Mouse (Mus musculus) large intestine, adult 2 months (tissue): ENCODE data around the gene Cntrl. TPM values are rescaled to one million over a fixed set of nuclear protein-coding genes. Genes with fewer than 3 reads are reported as not detected.

Experiments used
- DNase-seq: peaks from one replicate; pipeline ENCODE4 v3.0.0-alpha.2; 2012; ENCODE audit warnings: low read depth, low spot score
- WGBS: fragments of 180-500 bp; shearing (Covaris S2); methylation state at CpG from one replicate; pipeline ENCODE4 v1.1.7; 2018; 5-methylcytosine and 5-hydroxymethylcytosine counted together
- polyA plus RNA-seq: library from polyadenylated mRNA; depleted of rRNA; stranded (reverse); fragments of >200 nt; gene quantifications from 2 replicates; pipeline ENCODE4 v1.2.3, GENCODE M21; 2012

Gene Cntrl
- polyA plus RNA-seq, 1 experiment, result 11.1 TPM

DNA sequence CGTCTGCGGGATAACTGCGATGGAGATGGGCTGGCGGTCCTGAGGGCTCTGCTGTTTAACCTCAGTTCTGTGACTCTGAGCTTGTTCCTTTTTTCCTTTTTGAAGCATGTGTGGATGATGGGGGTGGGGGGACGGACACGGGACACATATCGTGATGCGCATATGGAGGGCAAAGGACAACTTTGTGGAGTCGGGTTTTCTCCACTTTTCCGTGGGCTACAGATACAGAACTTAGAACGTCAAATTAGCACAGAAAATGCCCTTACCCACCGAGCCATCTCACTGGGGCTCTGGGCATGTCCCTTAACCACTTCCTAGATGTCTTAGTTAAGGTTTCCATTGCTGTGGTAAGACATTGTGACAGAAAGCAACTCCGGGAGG, 622 bp downstream of the Cntrl start:
- no peak for DNase-seq
- under 1% methylated on average over 13 of the region's 13 CpGs for WGBS

DNA sequence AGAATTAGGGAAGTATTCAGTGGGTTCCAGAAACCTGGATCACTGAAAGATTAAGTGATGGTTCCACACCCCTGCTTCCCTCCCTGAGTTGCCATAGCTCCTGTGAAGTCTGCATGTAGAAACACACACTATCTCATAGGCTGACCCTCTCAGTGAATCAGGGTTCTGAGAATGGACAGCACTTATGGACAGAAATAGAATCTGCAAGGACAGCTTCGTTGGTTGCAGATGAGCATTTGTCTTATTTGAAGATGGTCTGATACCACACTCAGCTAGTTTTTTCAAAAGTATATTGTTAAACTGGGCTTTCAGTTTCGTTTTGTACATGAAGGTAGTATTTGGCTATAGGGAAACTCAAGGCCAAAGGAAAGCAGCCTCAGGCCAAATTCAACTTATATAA, 1.2 kb downstream of the Cntrl start:
- DNase-seq, result no peak
- WGBS, result 27% methylated on average over 2 of the region's 2 CpGs

DNA sequence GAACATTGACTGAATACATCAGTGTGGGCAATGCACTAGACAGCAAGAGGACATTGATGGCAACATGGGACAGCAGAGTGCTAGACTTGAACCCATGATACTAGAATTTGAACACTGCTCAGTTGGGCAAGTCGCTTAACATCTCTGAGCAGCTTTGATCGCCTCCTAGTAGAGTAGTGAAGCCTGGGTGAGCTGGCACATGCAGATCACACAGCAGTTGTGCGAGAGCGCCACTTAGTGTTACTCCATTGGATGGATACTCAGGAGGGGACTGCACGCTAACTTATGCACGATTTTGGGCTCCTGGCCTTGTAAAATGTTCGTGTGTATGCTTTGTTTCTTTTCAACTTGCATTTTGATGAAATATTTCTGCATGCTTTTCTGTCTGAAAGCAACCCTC, 15.4 kb downstream of the Cntrl start:
- no peak for DNase-seq
- WGBS, result 79% methylated on average over 7 of the region's 7 CpGs

DNA sequence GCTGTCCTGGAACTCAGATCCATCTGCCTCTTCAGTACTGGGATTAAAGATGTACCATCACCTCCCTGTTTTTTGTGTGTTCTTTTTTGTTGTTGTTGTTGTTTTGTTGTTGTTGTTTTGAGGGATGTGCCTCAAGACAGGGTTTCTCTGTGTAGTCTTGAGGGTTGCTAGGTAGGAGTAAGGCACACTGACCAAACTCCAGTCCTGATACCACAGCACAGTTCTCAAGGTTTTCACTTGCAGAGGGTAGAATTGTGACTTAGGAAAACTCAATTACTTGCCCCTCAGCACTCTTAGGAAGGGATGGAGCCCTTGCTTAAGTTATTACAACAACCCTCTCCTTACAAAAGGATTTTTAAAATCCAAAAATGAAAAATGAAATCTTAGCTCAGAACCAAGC, 22.2 kb downstream of the Cntrl start:
- DNase-seq, result no peak

DNA sequence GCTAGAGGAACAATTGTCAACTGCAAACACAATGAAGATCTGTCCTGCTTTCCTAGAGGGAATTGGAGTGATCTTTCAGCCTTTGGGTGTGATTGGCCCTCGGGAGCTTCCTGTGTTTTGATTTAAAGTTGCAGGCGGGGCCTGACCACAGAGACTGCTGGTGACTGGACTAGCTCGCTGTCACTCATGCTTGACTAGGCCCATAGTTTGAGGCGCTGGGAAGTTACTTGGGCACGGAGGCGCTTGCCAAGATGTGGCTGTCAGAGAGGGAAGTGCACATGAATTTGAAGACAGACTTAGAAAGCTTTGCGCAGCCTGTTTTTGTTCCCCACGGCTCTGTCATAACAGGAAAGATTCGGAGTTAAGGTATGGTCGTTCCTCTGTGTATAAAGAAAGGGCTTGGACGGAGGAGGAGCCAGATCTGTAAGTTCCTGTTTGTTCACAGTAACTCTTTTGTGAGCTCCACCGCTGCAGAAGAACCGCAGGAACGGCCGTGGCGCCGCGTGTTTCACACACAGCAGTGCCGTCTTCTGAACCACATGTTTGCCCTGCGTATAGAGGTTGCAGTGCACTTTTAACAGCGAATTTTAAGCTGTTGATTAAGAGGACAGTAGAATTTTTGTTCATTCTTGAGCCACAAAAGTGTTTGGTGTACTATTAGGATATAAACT, 22.8 kb downstream of the Cntrl start:
- WGBS, result under 1% methylated on average over 21 of the region's 21 CpGs

DNA sequence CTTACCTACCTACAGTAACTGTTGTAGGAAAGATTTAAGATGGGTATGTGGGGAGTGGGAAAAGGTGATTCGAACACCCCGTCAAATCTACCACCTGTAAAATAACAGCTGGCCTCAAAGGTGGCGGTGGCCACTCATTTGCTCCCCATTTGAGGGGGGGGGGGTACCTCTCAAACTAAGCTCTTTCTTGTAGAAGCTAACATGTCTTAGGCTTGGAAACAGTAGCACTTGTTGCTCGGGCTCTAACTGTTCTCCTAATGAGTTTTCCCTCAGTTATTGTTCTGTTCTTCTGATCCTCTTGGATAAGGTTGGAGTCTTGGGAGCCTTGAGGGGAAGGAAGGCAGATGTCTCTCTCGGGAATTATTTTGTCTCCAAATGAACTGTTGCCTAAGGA, 23.4 kb downstream of the Cntrl start:
- WGBS, result 2% methylated on average over 5 of the region's 5 CpGs

More for the DNA sequence above, 22.8 kb downstream of the Cntrl start:
- peak; percentile 97 for DNase-seq

DNA sequence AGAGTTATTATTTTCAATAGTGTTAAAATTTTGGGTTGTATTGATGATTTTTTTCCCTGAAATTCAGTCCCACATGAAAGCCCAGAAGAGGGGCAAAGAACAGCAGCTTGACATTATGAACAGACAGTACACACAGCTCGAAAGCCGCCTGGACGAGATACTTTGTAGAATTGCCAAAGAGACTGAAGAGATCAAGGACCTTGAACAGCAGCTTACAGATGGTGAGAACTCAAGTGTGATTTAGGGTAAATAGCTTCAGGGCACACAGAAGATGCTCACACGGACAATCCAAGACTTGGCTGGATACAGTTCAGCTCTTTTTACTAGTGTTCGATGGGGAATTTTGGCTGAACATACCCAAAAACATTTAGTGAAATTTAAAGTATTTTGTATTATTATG, 24.6 kb downstream of the Cntrl start:
- 80% methylated on average over 5 of the region's 5 CpGs for WGBS
- no peak for DNase-seq

More for the DNA sequence above, 23.4 kb downstream of the Cntrl start:
- DNase-seq, result no peak

DNA sequence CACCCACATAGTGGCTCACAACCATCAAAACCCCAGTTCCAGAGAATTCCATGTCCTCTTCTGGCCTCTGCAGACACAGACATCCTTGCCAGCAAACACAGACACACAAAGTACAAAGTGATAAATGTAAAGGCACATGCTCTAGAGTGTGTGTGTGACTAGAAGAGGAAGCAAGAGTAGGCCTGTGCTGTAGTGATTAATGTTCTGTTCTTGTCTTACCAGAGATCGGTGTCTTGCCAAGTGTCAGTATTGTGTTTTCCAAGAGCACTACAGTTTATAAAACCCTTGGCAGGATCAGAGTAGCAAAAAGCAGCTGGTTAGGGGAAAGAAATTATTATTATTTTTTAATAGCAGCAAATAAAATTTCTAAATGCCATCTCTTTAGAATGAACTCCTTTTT, 29.3 kb downstream of the Cntrl start:
- 78% methylated on average over 1 of the region's 1 CpGs for WGBS
- DNase-seq, result no peak

DNA sequence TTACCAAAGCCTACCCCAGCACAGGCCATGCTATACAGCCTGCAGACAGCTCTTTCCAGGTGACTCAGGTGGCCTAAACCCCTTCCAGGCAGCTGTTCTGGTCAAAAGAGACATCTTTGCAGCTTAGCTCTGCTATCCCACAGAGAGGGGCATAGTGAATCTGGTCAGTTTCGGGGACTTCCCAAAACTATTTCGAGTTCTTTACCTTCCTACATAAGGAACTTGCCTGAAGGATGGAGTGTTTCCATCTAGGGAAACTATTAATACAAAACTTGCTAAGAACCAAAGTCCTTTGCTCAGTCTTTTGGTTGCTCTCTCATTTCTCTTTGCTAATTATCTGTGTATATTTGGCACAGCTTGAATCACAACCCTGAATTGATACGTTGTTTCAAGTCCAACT, 32.4 kb downstream of the Cntrl start:
- WGBS, result 91% methylated on average over 3 of the region's 3 CpGs
- no peak for DNase-seq

DNA sequence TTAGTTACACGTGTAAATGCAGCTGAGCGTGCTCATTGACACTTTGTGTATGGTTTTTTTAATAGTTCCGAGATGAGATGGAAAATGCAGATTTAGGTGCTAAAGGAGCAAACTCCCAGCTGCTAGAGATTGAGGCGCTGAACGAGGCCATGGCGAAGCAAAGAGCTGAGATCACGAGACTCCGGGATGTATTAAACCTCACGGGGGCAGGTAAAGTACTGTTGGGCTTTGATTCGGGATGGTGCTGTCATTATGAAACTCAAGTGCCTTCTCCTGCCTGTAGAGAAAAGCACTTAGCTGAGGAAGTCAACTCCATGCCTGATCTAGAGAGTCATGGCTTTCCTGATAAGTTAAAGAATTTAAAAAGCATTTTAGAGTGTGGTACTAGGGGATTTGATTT, 39.5 kb downstream of the Cntrl start:
- DNase-seq, result no peak
- 92% methylated on average over 10 of the region's 10 CpGs for WGBS

DNA sequence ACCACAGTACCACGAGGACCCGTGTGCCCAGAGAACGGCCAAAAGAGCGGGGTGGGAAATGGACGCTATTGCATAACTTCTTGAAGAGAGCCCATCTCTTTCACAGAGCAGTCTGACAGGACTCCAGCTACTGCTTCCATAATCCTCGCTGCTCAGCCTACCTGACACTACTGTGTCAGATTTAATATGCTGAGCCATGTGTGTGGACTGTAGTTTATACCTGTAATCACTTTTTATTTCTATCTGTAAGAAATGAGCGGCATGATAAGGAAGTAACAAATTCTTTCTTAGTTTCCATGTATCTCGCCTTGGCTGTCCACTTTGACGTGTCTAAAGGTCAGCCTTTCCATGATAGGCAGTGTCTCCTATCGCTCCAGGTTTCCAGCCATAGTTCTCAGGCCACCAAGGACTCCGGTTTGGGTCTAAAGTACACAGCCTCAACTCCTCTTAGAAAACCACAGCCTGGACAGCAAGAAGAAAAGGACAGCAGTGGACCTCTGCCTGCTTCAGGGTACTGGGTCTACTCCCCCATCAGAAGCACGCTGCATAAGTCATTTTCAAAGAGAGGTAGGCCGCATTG, 42.1 kb downstream of the Cntrl start:
- WGBS, result 80% methylated on average over 13 of the region's 13 CpGs
- DNase-seq, result no peak

DNA sequence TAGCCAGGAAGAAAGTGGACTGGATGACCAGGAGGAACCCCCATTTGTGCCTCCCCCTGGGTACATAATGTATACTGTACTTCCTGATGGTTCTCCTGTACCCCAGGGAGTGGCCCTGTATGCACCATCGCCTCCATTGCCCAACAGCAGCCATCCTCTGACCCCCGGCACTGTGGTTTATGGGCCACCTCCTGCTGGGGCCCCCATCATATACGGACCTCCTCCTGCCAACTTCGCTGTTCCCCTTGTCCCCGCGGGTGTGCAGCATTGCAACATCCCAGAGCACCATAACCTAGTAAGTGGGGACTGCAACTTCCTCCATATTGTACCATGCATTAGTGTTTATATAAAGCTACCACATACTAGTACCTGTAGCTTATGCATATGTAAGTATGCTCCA, 43.9 kb downstream of the Cntrl start:
- 66% methylated on average over 6 of the region's 6 CpGs for WGBS
- no peak for DNase-seq

DNA sequence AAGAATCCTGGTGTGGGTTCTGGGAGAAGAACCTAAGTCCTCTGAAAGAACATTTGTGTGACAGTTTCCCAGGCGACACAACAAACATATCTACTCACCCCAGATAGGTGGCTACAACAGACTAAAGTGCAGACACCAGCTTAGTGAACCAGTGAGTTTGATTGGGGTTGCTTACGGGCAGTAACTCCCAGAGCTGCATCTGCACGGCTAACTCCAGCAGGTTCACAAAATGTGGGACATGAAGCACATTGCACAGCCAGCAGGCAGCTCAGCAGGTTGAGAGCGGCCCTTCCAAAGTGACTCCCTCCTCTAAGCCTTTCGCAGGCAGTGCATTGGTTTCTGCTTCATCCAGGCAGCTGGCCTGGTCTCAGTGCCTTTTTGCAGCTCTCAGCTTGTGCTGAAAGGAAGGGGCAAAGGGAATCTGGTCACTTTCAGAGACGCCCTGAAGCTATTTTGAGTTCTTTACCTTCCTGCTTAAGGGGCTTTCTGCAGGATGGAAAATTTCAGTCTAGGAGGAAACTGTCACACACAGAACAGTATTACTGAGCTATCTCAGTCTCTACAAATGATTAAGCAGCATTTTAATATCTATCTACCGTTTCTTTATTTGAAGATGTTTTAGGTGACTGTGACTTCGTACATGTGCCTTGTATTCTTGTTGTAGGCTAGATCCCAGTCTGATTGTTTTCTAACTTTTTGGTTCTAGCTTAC, 44.7 kb downstream of the Cntrl start:
- DNase-seq, result no peak
- WGBS, result 80% methylated on average over 8 of the region's 8 CpGs

DNA sequence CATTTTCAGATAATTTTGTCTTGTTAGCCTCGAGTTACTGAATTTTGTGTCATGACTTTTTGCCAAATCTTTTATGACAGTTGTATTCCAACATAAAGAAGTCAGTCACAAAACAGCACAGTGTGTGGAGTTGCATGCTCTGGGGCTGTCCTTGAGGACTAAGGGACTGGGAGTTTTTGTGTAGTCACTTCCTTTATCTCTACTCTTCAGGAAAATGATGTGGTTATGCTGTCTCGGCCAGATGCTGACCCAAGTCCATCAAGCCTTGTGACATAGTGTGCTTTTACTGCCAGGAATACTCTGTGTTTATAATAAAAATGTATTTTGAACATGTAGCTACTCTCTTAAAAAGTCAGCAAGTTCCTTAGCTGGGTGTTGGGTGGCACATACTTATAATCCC, 47.7 kb downstream of the Cntrl start:
- WGBS, result 66% methylated on average over 2 of the region's 2 CpGs
- no peak for DNase-seq

DNA sequence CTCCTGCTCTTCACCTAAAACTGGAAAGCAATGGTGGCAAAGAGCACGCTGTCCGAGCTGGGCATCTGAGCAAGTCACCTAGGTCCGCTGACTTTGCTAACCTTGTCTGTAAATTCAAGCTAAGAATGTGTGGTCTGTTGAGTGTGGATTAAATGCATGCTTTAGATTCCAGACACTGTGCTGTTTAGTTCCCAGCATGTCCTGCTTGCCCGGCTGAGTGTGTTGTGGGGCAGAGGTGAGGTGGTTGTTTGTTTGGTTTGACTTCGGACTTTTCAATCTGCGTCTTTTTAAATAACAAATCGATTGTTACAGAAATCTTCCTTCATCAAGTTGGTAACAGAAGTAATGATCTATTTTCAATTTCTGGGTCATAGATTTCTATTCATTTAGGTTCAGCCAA, 48.5 kb downstream of the Cntrl start:
- DNase-seq, result no peak
- WGBS, result 90% methylated on average over 7 of the region's 7 CpGs

DNA sequence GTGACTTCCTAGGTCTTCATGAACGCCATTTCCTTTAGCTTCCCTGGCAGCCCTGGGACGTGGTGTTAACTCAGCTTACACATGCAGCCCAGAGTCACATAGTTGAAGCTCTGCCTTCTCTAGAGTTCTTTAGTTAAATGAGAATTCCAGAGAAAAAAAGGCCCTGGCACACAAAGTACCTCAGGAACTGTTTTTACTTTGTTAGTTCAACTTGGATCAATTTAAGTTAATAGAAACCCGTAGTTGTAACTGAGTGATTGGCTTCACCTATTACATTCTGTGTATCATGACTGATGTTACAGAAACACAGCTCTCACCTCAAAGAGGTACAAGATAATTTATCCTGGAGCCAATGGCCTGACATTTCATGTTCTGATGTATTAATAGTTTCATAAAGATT, 49.1 kb downstream of the Cntrl start:
- WGBS, result 95% methylated on average over 3 of the region's 3 CpGs
- DNase-seq, result no peak

DNA sequence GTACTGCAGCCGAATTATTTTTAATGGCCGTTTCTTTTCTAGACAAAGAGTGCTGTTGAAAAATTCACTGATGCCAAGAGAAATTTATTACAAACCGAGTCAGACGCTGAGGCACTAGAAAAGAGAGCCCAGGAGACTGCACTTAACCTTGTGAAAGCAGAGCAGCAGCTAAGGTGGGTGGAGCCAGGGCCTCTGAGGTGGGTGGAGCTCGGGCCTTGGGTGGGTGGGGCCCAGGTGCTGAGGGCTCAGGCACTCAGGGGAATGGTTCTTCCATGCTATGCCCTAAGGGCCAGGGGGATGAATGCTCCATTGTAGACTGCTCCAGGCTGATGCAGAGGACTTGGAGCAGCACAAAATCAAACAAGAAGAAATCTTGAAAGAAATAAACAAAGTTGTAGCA, 50.9 kb downstream of the Cntrl start:
- no peak for DNase-seq
- WGBS, result 38% methylated on average over 5 of the region's 5 CpGs

DNA sequence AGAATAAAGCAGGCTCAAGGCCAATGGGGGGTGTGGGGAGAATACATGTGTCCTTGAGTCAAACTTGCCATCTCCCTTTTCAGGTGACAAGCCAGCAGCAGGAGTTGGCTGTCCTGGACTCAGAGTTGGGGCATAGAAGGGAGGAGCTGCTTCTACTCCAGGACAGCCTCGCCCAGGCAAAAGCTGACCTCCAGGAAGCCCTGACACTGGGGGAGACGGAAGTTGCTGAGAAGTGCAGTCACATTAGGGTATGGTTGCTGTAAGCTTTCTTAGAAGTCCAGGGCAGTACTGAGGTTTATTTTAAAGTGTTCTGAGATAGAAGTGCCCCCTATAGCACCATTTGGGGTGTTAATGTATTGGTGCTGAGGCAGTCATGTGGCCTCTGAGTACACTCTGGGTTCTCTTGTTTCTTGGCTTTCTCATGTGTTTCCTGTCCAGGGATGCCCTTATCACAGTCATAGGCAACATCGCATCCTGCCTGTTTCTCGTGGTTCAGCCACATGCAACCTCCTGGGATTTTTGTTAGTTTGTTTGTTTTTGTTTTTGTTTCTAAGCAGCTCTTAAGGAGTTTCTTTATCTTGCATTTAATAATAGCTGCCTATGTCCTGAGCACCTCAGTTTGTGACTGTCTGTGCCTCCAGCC, 52.7 kb downstream of the Cntrl start:
- WGBS, result 80% methylated on average over 4 of the region's 4 CpGs
- DNase-seq, result no peak

DNA sequence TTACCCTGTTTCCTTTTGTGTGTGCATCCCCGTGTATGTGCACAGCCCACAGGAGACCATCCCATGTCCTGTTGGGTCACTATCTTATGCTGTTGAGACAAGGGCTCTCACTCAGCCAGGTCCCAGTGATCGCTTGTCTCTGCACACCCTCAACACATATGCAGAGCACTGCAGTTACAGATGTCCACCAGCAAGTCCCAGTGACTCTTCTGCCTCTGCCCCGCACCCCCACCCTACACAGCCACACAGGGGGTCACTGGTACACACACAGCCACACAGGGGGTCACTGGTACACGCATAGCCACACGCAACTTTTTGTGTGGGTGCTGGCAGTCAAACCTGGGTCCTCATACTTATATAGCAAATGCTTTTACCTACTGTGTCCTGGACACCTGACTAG, 54.1 kb downstream of the Cntrl start:
- WGBS, result 81% methylated on average over 5 of the region's 5 CpGs
- DNase-seq, result no peak

DNA sequence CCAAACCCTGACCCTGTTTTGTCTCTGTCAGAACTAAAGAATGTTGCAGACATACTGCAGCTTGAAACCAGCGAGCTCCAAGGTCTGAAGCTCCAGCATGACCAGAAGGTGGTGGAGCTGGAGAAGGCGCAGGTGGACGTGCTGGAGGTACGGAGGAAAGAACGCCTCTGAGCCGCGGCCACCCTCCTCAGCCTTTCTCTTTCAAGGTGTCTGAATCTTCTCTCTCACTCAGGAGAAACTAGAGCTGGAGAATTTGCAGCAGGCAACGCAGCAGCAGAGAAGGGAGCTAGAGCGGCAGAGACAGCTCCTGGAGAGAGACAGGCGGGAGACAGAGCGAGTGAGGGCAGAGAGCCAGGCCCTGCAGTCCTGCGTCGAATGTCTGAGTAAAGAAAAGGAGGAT, 56.1 kb downstream of the Cntrl start:
- no peak for DNase-seq
- WGBS, result 91% methylated on average over 13 of the region's 13 CpGs

DNA sequence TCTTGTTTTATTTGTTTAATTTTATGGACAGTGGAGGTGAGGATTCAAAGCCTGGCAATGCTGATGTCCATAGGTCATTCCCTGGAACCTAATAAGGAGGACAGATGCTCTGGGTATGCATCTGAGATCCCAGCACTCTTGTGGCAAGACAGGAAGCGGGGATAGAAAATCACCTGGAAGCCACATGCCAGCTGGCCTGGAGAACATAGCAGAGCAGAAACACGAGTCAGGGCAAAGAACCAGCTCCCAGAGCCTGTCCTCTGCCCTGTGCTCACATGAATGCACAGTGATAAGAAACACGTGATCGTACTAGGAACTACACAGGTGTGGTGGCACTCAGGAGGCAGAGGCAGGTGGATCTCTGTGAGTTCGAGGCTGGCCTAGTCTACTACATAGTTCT, 57.5 kb downstream of the Cntrl start:
- no peak for DNase-seq

More for the DNA sequence above, 57.5 kb downstream of the Cntrl start:
- WGBS, result 79% methylated on average over 5 of the region's 5 CpGs
